Mouse (Mus musculus) thymus, adult 2 months (tissue): ENCODE measurements around the gene Ssr1.

Source experiments
- CTCF ChIP-seq: fragments of 200-500 bp; IDR thresholded peaks from 2 replicates; pipeline ENCODE4 v1.5.1; 2012; ENCODE audit warnings: mild to moderate bottlenecking, control low read depth, low read length, moderate library complexity, borderline replicate concordance; ENCODE audit not compliant: control insufficient read depth, poor library complexity, insufficient read depth; ENCODE audit errors: extremely low read depth
- POLR2A ChIP-seq: fragments of 200-500 bp; IDR thresholded peaks from 2 replicates; pipeline ENCODE4 v1.6.1; 2012; ENCODE audit warnings: mild to moderate bottlenecking, low read length, control low read depth, moderate library complexity; ENCODE audit not compliant: control insufficient read depth, poor library complexity, insufficient read depth; ENCODE audit errors: extremely low read depth

DNA sequence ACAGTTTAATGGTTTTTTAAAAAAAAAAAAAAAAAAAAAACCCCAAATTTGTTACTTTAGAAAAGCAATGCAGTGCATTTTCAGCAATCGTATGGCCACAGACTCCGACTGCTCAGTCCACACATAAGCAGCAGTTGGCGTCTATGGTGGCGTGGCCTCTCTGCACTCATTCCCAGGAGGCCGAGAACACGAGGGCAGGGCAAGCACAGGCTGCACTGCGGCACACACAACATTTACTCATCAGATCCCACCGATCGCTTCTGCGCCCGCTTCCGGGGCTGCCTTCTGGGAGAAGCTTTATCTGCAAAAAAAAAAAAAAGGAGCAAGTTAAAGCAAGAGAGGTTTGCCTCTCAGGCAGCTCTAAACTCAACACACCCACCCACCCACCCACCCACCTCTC, 14.5 kb downstream of the Ssr1 start:
- TF ChIP-seq POLR2A (no peak), CTCF (no peak)
